Mouse (Mus musculus) gastrocnemius, adult 8-10 months (tissue): ENCODE data around the gene Celf2. TPM values are rescaled to one million over a fixed set of nuclear protein-coding genes. Genes with fewer than 3 reads are reported as not detected.

Experiments
- DNase-seq, 2 experiments: peaks; one replicate each; pipeline ENCODE4 v3.0.0; 2022; ENCODE audit warnings: low spot score in 2 of 2
- total RNA-seq, 4 experiments: library from RNA; stranded (reverse); gene quantifications; 2 replicates each; pipeline ENCODE4 v1.2.4; 2022

Celf2 gene
- total RNA-seq, 4 experiments from 2014 or later = 81.5 to 106 (median 88.0) TPM

DNA sequence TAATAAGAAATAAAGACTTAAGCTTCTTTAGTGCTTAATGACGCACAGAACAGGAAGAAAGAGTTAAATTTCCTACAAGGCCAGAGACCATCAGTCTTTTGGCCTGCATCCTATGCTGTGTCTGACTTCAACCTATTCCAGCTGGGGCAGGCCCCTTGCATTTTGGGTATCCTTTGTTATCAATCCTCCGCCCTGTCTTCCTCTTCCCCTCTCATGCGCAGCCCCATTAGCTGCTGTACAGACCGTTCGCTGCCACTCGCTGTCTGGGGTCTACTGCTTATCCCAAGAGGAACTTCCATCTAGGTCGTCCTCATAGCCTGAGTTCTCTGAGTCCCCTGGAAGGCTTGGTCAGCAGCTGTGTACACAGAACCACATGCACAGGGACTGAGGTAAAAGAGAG lies 996.2 kb downstream of the Celf2 start:
- no peak for DNase-seq

DNA sequence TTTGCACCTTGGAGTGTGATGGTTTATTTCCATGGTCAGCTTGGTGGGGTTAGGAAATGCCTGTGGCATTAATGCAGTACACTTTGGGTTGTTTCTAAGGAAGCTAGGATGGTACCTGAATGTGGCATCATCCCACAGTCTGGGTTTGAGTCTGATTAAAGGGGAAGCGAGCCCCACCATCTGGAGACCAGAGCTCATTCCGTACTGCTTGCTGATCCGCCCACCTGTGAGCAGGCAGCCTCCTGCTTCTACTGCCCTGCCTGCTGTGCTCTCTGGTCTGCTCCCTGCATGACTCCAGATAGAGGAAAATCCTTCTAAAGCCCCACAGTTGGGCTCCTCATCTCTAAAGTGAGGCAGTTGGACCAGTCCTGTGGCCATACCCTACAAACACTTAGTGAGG lies 1002.3 kb downstream of the Celf2 start:
- DNase-seq = no peak

DNA sequence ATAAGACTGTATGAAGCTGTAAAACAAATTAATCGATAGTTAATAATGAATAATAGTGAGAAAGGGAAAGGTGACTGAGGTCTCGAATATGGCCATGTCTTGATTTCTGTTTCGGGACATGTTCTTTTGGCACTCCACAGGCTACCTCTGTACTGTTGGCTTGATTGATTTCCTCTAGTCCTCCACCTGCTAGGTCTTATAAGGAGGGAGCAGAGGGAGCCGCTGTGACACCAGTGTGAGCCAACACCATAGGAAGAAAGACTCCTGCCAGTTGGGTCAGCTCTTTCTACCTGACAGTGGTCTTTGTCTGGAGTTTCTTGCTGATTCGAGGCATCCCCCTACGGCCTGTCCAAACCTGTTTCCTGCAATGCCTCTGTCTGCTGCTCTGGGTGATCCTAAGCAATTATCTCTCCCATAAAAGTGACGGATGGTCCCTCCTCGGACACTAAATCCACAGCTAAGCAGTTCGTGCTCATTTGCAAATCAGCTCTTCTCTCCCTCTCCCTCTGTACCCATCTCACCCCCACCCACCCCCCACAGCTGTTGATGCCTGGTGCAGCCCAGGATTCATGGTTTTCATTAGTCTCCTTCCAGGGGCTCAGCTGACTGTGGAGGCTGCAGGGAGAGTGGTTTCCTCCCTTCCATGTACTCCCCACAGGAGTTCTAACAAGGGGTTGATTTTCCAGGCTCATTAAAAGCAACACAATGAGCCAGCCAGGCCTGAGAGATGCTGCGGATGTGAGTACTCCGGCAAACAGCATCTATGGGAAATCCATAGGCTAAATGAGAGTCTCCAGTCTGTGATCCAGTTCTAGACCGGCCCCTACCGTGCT lies 1003.2 kb downstream of the Celf2 start:
- DNase-seq = no peak

DNA sequence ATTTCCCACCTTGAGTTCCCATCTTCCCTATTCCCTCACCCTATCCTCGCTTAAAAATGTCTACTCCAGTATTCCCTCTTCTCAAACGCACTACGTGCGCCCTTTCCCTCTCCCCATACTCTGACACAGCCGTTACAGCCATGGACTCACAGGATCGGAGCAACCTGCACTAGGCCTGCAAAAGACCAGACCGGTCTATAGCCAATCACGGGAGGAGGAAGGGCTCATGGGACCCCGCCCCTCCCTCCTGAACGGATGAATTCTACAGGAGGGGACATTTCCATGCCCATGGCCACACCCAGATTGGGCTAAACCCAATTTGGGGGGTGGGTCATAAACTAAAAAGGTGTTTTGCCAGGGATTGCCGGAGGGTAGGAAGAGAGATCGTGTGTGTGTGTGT lies 1003.8 kb downstream of the Celf2 start:
- DNase-seq = no peak

DNA sequence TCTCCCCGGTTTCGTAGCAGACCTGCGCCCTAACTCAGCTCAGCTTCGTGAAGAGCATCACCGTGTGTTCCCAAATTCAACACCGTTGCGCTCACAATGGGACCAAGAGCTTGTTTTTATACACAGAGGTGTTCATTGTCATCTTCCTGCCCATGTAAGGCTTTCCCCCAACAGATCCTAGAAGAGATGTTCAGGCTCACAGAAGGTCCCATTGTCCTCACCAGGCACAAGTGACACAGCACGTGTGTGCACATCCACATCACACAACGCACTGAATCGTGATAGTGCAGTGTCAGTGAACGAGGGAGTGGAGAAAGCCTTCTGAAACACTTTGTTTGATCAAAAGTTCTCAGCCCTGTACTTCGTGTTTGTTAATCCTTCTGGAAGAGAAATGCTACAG lies 1011.3 kb downstream of the Celf2 start:
- no peak for DNase-seq

DNA sequence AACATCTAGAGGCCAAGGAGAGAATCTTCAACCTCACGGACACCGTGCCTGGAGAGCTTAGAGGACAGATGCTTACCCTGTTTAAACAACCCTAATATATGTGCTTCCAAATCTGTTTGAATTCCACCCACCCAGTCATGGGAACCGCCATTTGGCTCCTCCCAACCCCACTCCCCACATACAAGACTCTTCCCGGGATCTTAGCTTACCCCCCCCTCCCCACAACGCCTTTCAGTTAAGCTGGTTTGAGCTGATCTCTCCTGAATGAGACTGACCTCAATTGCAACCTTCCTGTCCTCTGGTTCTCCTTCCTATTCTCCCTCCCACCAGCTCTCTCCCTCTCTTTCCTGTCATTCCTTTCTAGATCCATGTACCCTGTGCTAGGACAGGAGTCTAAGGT lies 1011.7 kb downstream of the Celf2 start:
- DNase-seq = no peak

DNA sequence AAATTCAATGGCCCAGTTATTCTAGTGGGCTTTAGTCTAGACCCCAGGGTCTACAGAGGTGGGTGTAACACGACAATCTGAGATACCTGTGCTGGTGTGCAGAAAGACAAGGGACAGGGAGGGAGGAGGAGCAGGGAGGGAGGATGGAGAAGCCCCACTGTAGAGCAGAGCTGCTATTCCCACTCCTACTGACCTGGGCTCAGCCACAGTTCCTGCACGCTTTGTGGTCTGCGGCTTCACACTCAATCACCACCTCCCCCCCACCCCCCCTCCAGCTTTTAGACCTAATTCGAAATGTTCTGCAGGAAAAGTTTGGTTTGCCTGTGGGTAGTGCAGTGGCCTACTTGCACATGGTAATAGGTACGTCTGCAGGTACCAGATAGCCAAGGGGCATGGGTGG lies 1015.5 kb downstream of the Celf2 start:
- DNase-seq = no peak

DNA sequence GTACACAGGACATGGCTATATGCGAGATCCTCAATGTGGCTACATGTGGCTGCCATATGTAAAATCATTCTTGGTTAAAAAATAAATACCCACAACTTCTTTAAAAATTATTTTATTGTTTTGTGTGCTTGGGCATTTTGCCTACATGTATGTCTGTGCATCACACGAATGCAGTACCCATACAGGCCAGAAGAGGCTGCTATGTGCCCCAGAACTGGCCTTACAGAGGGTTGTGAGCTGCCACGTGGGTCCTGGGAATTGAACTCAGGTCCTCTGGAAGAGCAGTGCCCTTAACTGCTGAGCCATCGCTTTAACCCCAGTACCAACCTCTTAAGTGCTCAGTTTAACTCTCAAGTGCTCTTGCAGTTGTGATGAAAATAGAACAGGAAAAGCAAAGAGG lies 1018.5 kb downstream of the Celf2 start:
- DNase-seq = no peak

DNA sequence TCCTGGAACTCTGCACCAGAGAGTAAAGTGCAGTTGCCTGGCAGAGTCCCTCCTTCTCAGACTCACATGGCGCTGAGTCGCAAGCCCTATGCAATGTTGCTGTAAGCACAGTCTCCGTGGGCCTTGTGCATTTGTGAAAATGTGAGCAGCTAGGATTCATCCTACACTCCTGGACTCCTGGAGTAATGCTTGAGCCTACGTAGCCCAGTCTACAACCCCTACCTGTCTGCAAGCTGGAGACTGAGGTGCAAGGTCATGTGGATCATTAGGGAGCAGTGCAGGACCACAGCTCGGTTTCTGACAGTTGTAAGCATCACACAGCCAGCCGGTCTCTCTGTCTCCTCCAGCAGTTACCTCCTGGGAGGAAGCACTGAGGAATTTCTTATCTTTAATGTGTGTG lies 1019.3 kb downstream of the Celf2 start:
- no peak for DNase-seq
